Mouse (Mus musculus) heart, adult 8-10 months (tissue): ENCODE results near the gene Slc19a3. TPM values are rescaled to one million over a fixed set of nuclear protein-coding genes. Genes with fewer than 3 reads are reported as not detected.
A peak's percentile ranks its signal among the peaks of the same experiment; 100 is the strongest.

Source experiments
- DNase-seq: peaks from one replicate; pipeline ENCODE4 v3.0.0; 2022; ENCODE audit warnings: low spot score
- total RNA-seq, 4 experiments: library from RNA; stranded (reverse); gene quantifications; 2 replicates each; pipeline ENCODE4 v1.2.4; 2022

Gene Slc19a3
- total RNA-seq, result under 1 TPM; 0.12 to 0.63 (median 0.37) TPM

GRCm38 (mm10) chr1:83038109-83038672 is at the start of gene Slc19a3:
TSS of gene Slc19a3 (minus strand) at chr1:83038448.
- DNase-seq, result peak; percentile 12

GRCm38 (mm10) chr1:83084790-83085189 is 46.5 kb upstream of the Slc19a3 start:
- no peak for DNase-seq

GRCm38 (mm10) chr1:83077016-83077415 is 38.8 kb upstream of the Slc19a3 start:
- DNase-seq, result no peak

GRCm38 (mm10) chr1:83076190-83076917 is 38.1 kb upstream of the Slc19a3 start:
- no peak for DNase-seq

- no peak for DNase-seq
These were observed 37.4 kb upstream of the Slc19a3 start for GRCm38 (mm10) chr1:83075526-83076189.

- no peak for DNase-seq
These were observed 29.0 kb upstream of the Slc19a3 start for GRCm38 (mm10) chr1:83067205-83067604.

GRCm38 (mm10) chr1:83066577-83066976 is 28.3 kb upstream of the Slc19a3 start:
- DNase-seq, result no peak

- peak; percentile 3 for DNase-seq
These were observed 26.6 kb upstream of the Slc19a3 start for GRCm38 (mm10) chr1:83064851-83065250.

- DNase-seq, result peak; percentile 7
These were observed 22.4 kb upstream of the Slc19a3 start, which contains the start of gene Krtap28-13 for GRCm38 (mm10) chr1:83060643-83061042. TSS of gene Krtap28-13 (plus strand) at chr1:83060930.

GRCm38 (mm10) chr1:83059278-83059677 is 21.0 kb upstream of the Slc19a3 start, which contains the start of gene A030005K14Rik:
TSS of gene A030005K14Rik (minus strand) at chr1:83059378.
- DNase-seq, result no peak

GRCm38 (mm10) chr1:83058481-83058880 is 20.2 kb upstream of the Slc19a3 start:
- DNase-seq, result no peak

GRCm38 (mm10) chr1:83044882-83045427 is 6.7 kb upstream of the Slc19a3 start, which contains the start of gene Gm47969:
TSS of gene Gm47969 (plus strand) at chr1:83044932.
- no peak for DNase-seq

- no peak for DNase-seq
These were observed 4.1 kb upstream of the Slc19a3 start, which contains the start of gene Krtap28-10 for GRCm38 (mm10) chr1:83042380-83042779. TSS of gene Krtap28-10 (minus strand) at chr1:83042480.

GRCm38 (mm10) chr1:83039080-83039479 is 832 bp upstream of the Slc19a3 start:
- DNase-seq, result no peak

- DNase-seq, result no peak
These were observed 1.2 kb downstream of the Slc19a3 start for GRCm38 (mm10) chr1:83036892-83037667.

- no peak for DNase-seq
These were observed 3.7 kb downstream of the Slc19a3 start for GRCm38 (mm10) chr1:83034509-83034908.

- no peak for DNase-seq
These were observed 5.7 kb downstream of the Slc19a3 start for GRCm38 (mm10) chr1:83032508-83032907.

GRCm38 (mm10) chr1:83031950-83032349 is 6.3 kb downstream of the Slc19a3 start:
- no peak for DNase-seq

- no peak for DNase-seq
These were observed 21.7 kb downstream of the Slc19a3 start for GRCm38 (mm10) chr1:83016556-83016955.

GRCm38 (mm10) chr1:83015329-83015879 is 22.8 kb downstream of the Slc19a3 start:
- no peak for DNase-seq

GRCm38 (mm10) chr1:83014477-83014876 is 23.8 kb downstream of the Slc19a3 start:
- DNase-seq, result no peak
